Mouse (Mus musculus): ENCODE data around the gene Fcgbp. TPM values are rescaled to one million over a fixed set of nuclear protein-coding genes. Genes with fewer than 3 reads are reported as not detected.
"Not testable (repeated sequence)": the region's sequence is repeated elsewhere in the genome, so short reads cannot be mapped to it uniquely, and the experiment has no call there.

Fcgbp gene
- total RNA-seq, 1 experiment, result 0.85 TPM

GRCm38 (mm10) chr7:28100596-28101590 lies 29.9 kb downstream of the Fcgbp start:
- no peak overlapping the region for H3K27ac ChIP-seq (ENCODE audit: insufficient read depth, low read depth, low read length, poor library complexity, severe bottlenecking)
- no peaks in the 10 kb centered on the region; a peak in 1 of 4 replicates for H3K4me1 ChIP-seq (ENCODE audit: control insufficient read depth in 2 of 2, insufficient read depth in 2 of 2, low read length in 2 of 2, poor library complexity in 1 of 2)
- in situ Hi-C loops (cut with MboI; ENCODE audit: low sequenced_read_pairs in 2 of 2, unreplicated experiment in 2 of 2), result no loop called here
- H3K9ac ChIP-seq (ENCODE audit: insufficient read depth, low read depth, low read length, poor library complexity, severe bottlenecking), result no peak overlapping the region; the same call in 1 of the 2 replicates
- H3K36me3 ChIP-seq (ENCODE audit: control insufficient read depth, insufficient read depth, low read length, poor library complexity, severe bottlenecking), result no peaks in the 10 kb centered on the region
- H3K9me3 ChIP-seq (ENCODE audit: control insufficient read depth, insufficient read depth, low read depth, low read length), result no peaks in the 10 kb centered on the region
- DNase-seq (ENCODE audit: low read depth, low spot score), result peak; percentile 74
- TF ChIP-seq CHD2 (IDR thresholded peaks at IDR 0.05; ENCODE audit: low read depth, low read length), result no peak
- no peak for TF ChIP-seq MAFK (IDR thresholded peaks at IDR 0.05; ENCODE audit: insufficient read depth, low read depth, low read length)
- no peak for TF ChIP-seq HCFC1 (IDR thresholded peaks at IDR 0.05; ENCODE audit: borderline replicate concordance, insufficient read depth, low read length)
- TF ChIP-seq ZC3H11A (IDR thresholded peaks at IDR 0.05; ENCODE audit: borderline replicate concordance, low read depth, low read length), result no peak
- no peak for TF ChIP-seq ZNF384 (IDR thresholded peaks at IDR 0.05; ENCODE audit: low read depth, low read length)
- no peak overlapping the region for H3K4me3 ChIP-seq (ENCODE audit: insufficient read depth in 1 of 2, low read depth in 1 of 2, low read length in 2 of 2, poor library complexity in 1 of 2, severe bottlenecking in 1 of 2)

GRCm38 (mm10) chr7:28102936-28103335 lies 31.9 kb downstream of the Fcgbp start:
- H3K9me3 ChIP-seq (ENCODE audit: control insufficient read depth, insufficient read depth, low read depth, low read length); H3K36me3 ChIP-seq (ENCODE audit: control insufficient read depth, insufficient read depth, low read length, poor library complexity, severe bottlenecking); H3K27ac ChIP-seq (ENCODE audit: insufficient read depth, low read depth, low read length, poor library complexity, severe bottlenecking); H3K9ac ChIP-seq (ENCODE audit: insufficient read depth, low read depth, low read length, poor library complexity, severe bottlenecking); in situ Hi-C loops (cut with MboI; ENCODE audit: low sequenced_read_pairs in 2 of 2, unreplicated experiment in 2 of 2); H3K4me3 ChIP-seq (ENCODE audit: insufficient read depth in 1 of 2, low read depth in 1 of 2, low read length in 2 of 2, poor library complexity in 1 of 2, severe bottlenecking in 1 of 2); H3K4me1 ChIP-seq (ENCODE audit: control insufficient read depth in 2 of 2, insufficient read depth in 2 of 2, low read length in 2 of 2, poor library complexity in 1 of 2); DNase-seq (ENCODE audit: low read depth, low spot score): not testable (repeated sequence)

GRCm38 (mm10) chr7:28104670-28105069 lies 33.6 kb downstream of the Fcgbp start:
- H3K9me3 ChIP-seq (ENCODE audit: control insufficient read depth, insufficient read depth, low read depth, low read length), result no peaks in the 10 kb centered on the region
- in situ Hi-C loops (cut with MboI; ENCODE audit: low sequenced_read_pairs in 2 of 2, unreplicated experiment in 2 of 2), result no loop called here

GRCm38 (mm10) chr7:28106241-28106640 lies 35.2 kb downstream of the Fcgbp start:
- Histone ChIP-seq H3K4me1 (ENCODE audit: control insufficient read depth in 2 of 2, insufficient read depth in 2 of 2, low read length in 2 of 2, poor library complexity in 1 of 2) (no peaks in the 10 kb centered on the region; a peak in 1 of 4 replicates), H3K36me3 (ENCODE audit: control insufficient read depth, insufficient read depth, low read length, poor library complexity, severe bottlenecking) (no peaks in the 10 kb centered on the region), H3K9ac (ENCODE audit: insufficient read depth, low read depth, low read length, poor library complexity, severe bottlenecking) (no peak overlapping the region), H3K27ac (ENCODE audit: insufficient read depth, low read depth, low read length, poor library complexity, severe bottlenecking) (no peak overlapping the region), H3K9me3 (ENCODE audit: control insufficient read depth, insufficient read depth, low read depth, low read length) (no peaks in the 10 kb centered on the region), H3K4me3 (ENCODE audit: insufficient read depth in 1 of 2, low read depth in 1 of 2, low read length in 2 of 2, poor library complexity in 1 of 2, severe bottlenecking in 1 of 2) (no peak overlapping the region)
- no peak for TF ChIP-seq CHD2 (IDR thresholded peaks at IDR 0.05; ENCODE audit: low read depth, low read length)
- TF ChIP-seq ZNF384 (IDR thresholded peaks at IDR 0.05; ENCODE audit: low read depth, low read length), result no peak
- TF ChIP-seq HCFC1 (IDR thresholded peaks at IDR 0.05; ENCODE audit: borderline replicate concordance, insufficient read depth, low read length), result no peak
- no peak for TF ChIP-seq ZC3H11A (IDR thresholded peaks at IDR 0.05; ENCODE audit: borderline replicate concordance, low read depth, low read length)
- no peak for DNase-seq (ENCODE audit: low read depth, low spot score)
- in situ Hi-C loops (cut with MboI; ENCODE audit: low sequenced_read_pairs in 2 of 2, unreplicated experiment in 2 of 2), result no loop called here

More at GRCm38 (mm10) chr7:28104670-28105069, 33.6 kb downstream of the Fcgbp start:
- Histone ChIP-seq H3K4me1 (ENCODE audit: control insufficient read depth in 2 of 2, insufficient read depth in 2 of 2, low read length in 2 of 2, poor library complexity in 1 of 2) (no peaks in the 10 kb centered on the region; a peak in 1 of 4 replicates), H3K27ac (ENCODE audit: insufficient read depth, low read depth, low read length, poor library complexity, severe bottlenecking) (no peak overlapping the region), H3K36me3 (ENCODE audit: control insufficient read depth, insufficient read depth, low read length, poor library complexity, severe bottlenecking) (no peaks in the 10 kb centered on the region), H3K9ac (ENCODE audit: insufficient read depth, low read depth, low read length, poor library complexity, severe bottlenecking) (no peak overlapping the region), H3K4me3 (ENCODE audit: insufficient read depth in 1 of 2, low read depth in 1 of 2, low read length in 2 of 2, poor library complexity in 1 of 2, severe bottlenecking in 1 of 2) (peak overlapping the region; percentile 34 to 46; a peak in 3 of 4 replicates)
- TF ChIP-seq ZC3H11A (IDR thresholded peaks at IDR 0.05; ENCODE audit: borderline replicate concordance, low read depth, low read length), result no peak
- TF ChIP-seq HCFC1 (IDR thresholded peaks at IDR 0.05; ENCODE audit: borderline replicate concordance, insufficient read depth, low read length), result no peak
- no peak for TF ChIP-seq ZNF384 (IDR thresholded peaks at IDR 0.05; ENCODE audit: low read depth, low read length)
- TF ChIP-seq CHD2 (IDR thresholded peaks at IDR 0.05; ENCODE audit: low read depth, low read length), result no peak
- no peak for TF ChIP-seq MAFK (IDR thresholded peaks at IDR 0.05; ENCODE audit: insufficient read depth, low read depth, low read length)
- DNase-seq (ENCODE audit: low read depth, low spot score), result peak; percentile 70

All from ES-E14 (cell line).